Mouse (Mus musculus): ENCODE data around the gene Lyplal1.

Lyplal1 gene

DNA sequence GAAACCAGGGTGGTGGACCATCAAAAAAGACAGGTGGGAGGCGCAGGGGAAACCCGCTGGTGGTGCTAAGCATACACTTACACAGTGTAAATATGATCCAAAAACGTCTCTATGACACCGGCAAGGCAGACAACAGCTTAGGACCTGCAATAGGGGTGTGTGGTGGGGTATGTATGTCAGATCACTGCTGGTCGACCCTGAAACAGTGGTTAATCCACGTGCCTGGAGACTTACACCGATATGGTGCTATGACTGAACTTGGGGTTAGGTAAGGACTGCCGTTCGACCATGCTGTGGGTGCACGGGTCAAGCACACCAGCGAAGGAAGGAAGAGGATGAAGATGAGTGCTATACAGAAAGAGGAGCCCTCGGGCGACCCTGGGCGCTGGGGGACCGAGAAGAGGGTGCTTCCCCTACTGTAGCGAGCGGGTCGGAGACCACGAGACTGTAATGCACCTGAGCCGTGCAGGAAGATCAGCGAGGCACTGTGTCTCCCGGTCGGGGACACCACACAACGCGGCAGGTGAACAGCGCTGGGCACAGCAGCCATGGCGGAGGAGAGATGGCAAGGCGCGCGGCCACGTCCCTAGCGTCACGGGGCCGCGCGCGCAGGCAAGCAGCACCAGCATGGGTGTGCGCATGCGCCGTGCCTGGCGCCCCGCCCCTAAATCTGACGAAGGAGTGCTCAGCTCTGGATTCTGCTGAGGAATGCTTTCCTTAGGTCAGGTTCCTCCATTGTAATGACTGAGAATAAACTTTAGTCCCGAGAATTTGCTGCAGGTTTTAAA is at the start of gene Lyplal1:
Gene Lyplal1, minus strand, starts transcription at position 610 of the 788 bp plus-strand sequence.
- peak; percentile 96 for DNase-seq

- no peak for DNase-seq
These were observed 46.5 kb upstream of the Lyplal1 start for GRCm38 (mm10) chr1:186163616-186164015.

GRCm38 (mm10) chr1:186163206-186163605 is 46.1 kb upstream of the Lyplal1 start:
- no peak for DNase-seq

GRCm38 (mm10) chr1:186150376-186150775 is 33.3 kb upstream of the Lyplal1 start:
- DNase-seq, result no peak

GRCm38 (mm10) chr1:186145444-186145843 is 28.3 kb upstream of the Lyplal1 start:
- DNase-seq, result no peak

- DNase-seq, result no peak
These were observed 23.1 kb upstream of the Lyplal1 start for GRCm38 (mm10) chr1:186140191-186140590.

- DNase-seq, result no peak
These were observed 20.8 kb upstream of the Lyplal1 start for GRCm38 (mm10) chr1:186137873-186138272.

GRCm38 (mm10) chr1:186136636-186137380 is 19.7 kb upstream of the Lyplal1 start:
- DNase-seq, result peak; percentile 47

DNA sequence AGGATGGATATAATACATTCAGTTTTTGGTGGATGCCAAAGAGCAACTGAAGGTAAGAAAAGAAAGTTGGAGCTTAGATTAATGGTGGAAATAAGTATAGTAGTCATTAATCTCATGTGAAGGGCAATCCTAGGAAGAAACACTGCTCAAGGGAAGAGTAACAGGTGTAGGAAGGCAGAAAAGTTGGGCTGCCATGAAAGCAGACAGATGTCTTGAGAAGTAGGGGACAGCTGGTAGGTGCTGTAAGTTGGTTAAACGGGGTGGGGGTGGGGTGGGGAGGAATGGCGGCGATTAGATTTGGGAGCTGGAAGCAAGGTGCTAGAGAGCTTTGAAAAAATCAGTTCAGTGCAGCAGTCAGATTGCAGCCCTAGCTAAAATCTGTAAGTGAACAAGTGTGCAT is 14.4 kb upstream of the Lyplal1 start:
- DNase-seq, result no peak

DNA sequence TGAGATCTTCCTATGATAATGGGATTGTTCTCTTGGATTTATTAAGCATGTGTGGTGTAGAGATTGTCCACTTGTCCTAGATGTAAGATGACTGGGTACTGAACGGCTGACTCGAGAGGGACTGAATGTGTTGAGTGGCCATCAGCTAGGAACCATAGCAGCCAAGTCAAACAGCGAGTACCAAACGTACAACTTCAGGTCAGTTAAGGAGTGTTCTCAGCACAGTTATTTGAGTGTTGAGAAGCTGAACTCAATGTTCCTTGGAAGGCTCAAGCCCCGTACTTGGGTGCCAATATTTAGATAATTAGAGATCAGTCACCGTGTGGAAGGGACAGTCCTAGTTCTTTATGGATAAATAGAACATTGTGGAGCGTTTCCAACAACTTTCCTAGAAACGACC is 11.8 kb upstream of the Lyplal1 start:
- no peak for DNase-seq

GRCm38 (mm10) chr1:186126313-186126862 is 9.3 kb upstream of the Lyplal1 start:
- DNase-seq, result no peak

DNA sequence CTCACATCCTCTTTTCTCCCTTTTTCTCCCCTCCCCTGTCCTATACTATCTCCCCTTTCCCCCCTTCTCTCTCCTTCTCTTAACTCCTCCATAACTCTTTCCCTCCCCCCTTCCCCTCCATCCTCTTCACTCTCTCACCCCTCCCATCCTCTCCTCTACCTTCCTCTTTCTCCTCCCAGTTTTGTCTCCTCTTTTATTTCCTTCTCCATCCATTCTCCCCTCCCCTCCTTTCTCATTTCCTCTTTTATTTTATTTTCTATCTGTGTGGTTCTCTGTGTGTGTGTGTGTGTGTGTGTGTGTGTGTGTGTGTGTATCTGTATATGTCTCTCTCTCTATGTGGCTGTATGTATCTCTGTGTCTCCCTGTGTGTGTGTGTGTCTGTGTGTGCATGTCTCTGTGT is 6.6 kb upstream of the Lyplal1 start:
- no peak for DNase-seq

DNA sequence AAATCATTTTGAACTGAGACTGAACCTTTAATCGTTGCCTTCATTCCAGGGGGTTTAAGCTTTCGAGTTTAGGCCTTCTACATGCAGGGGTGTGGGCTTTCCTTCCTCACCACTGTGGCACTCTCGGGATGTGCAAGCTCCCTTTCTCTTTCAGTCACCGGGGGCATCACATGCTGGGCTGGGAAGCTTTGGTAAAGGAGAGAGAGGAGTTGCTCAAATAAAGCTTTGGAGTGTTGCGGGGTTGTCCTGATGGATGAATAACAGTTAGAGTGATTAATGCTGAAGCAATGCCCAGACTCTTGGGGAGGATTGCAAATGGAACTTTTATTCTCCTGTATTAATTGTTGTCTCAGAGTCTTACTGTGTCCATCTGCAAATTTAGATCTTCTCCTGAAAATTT is 2.7 kb upstream of the Lyplal1 start:
- DNase-seq, result no peak

GRCm38 (mm10) chr1:186116086-186116600 is 967 bp downstream of the Lyplal1 start:
- DNase-seq, result no peak

GRCm38 (mm10) chr1:186102313-186102712 is 14.8 kb downstream of the Lyplal1 start:
- no peak for DNase-seq

GRCm38 (mm10) chr1:186066266-186066897 is 50.7 kb downstream of the Lyplal1 start:
- DNase-seq, result no peak

DNA sequence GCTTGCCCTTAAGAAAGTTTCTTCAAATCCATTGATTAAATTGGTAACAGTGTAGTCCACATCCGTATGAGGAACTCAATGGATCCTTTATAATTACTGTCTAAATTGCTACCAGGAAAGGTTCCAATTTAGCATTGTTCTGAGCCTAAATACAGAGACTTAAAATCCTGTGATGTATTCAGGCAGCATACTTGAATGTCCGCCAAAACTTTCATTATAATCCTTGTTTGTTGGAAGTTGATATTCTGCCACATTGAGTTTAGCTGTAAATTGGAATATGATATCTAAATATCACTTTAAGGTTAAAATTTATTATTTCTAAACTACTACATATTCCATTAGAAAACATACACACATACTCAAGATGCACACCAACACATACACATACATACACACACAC is 57.1 kb downstream of the Lyplal1 start:
- no peak for DNase-seq

DNA sequence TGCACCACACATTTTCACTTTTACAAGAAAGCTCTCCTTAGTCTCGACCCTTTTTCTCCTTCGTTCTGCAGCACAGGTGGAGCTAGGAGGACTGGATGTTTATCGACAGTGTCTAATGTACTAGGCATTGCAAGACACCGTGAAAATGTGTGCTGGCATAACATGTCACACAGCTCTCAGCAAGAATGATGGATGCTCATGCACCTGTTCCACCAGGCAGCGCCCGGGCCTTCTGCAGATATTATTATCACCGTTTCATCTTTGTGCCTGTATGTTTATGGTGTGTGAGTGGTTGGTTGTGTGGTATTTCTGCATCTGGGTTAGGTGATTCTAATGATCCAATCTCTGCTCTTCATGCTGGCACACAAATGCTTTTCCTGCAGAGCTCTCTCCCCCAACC is 62.9 kb downstream of the Lyplal1 start:
- DNase-seq, result no peak

GRCm38 (mm10) chr1:186053280-186054043 is 63.6 kb downstream of the Lyplal1 start:
- DNase-seq, result no peak

DNA sequence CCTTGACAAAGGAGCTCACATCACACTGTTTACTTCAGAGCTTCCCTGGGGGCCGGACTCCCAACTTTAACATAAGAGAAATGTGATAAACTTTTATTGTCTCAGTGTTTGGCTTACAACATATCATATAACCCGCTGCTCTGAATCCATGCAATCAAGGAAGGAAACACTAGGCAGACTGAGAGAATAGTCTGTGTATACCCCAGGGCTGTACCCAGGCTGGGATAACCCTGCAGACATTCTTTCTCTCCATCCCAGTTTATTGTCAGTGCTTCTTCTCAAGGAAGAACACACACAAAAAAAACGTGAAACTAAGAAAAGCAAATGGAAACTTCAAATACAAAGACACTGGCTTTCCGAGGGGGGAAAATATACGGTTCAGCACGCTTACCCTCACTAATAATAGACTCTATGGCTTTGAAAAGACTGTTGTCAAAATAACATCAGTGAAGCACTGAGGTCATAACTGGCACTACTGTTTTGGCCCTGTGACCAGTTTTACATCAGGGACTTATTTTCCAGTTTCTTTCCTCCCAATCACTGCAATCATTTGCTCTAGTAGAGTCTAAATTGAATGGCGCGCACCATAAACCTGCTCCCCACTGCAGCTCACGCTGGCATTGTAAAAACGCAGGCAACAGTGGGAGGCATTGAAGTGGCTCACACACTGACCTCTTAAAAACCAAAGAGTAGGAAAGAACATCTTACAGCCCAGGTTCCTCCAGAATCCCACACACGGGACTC is 73.2 kb downstream of the Lyplal1 start:
- no peak for DNase-seq

DNA sequence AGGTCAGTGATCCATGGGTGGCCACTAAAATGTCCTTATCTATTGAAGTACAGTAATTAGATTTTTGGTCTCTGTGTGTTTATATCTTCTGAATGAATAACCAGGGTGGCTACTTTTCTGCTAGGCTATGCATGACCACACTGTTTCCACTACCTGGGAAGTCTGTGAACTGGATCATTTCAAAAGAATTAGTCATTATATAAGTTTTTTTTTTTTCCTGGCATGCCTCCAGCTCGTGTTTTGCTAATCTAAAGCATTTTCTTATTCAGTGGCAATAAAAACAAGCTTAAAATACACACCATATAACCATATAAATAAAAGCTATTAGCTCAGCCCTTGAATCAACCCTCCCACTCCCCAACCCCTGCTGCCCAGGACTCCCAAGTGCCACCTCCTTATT is 75.3 kb downstream of the Lyplal1 start:
- no peak for DNase-seq
